Mouse (Mus musculus) cerebellum, adult 9-11 months (tissue): ENCODE results near the gene Mup6.
"Not testable (repeated sequence)": the region's sequence is repeated elsewhere in the genome, so short reads cannot be mapped to it uniquely, and the experiment has no call there.

Source experiments
- DNase-seq: peaks from one replicate; pipeline ENCODE4 v3.0.0; 2022

Mup6 gene

DNA sequence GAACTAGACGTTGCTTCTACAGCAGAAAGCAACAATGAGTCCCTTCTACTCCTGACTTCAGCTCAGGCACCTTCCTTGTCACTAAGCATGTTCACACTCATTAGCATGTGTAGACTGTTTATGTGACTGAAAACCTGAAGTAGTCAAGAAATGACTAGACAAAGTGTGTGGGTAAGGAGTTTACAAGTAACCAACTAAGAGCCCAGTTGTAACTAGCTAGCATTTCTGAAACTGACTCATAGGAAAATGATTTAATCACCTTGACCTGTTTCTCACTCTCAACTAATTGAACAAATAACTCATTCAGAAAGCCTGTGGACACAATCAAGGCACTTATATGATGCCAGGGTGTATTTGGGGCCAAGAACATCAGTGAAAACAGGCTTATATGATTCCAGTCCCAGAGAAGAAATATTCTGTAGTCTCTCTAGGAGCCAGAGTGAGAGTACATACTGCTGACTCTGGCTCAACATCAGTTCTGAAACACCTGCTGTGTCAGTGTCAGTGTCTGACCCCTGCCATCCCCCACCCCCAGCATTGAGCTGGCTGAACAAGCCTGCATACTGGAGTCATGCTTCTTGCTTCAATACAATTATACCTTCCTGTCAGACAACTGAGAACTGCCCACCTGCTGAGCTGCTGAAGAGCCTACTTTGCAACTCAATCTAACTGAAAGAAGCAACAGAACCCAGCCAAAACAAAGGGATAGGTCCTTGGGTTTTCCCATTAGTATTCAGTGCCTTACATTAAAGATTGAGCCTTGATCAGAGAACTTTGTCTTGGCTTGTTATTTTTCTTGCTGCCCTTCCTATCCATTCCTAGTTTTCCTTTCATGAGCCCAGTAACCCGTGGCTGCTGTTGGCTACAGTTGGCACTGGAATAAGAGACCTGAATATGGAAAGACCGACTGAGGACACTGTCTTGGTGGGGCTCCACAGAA lies at the start of gene Mup6:
TSS of gene Mup6 (plus strand) at position 890 of the 940 bp plus-strand sequence.
- no peak for DNase-seq

DNA sequence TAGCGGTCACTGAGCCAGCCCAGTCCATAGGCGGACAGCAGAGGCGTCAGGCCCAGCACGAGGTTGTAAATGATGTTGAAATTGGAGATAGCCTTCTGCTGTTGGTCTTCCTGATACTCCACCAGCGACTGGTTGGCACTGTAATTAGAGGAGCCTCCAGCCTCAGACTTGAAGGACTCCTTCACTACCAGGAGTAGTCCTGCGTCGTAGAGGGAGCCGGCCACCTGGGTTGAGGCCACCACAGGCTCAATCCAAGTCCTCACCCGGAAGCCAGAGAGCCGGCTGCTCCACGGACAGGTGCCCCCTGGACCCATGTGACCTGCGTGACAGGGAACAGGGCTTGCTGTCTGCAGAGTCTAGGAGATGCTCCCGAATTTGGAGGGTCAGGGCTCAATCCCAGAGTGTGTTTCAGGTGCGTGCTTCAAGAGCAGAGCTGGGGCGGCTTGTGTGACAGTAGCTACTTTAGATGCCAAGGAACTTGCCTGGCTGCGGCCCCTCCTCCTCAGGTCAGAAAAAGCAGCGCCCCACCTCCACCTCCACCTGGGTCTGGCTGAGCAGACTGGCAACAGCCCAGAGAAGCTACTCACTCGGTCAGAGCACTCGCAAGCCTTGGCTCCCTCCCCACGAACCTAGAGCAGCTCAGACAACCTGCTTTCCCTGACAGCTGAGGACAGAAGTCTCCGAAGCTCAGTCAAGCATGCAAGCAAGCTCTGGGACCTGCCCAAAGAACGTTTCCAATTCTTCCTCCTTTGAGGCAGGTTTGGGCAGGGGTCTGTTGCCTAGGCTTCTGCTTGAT lies 49.3 kb upstream of the Mup6 start, which contains the start of gene Slc46a2:
TSS of gene Slc46a2 (minus strand) at position 449 of the 796 bp plus-strand sequence.
- DNase-seq, result peak; percentile 50

DNA sequence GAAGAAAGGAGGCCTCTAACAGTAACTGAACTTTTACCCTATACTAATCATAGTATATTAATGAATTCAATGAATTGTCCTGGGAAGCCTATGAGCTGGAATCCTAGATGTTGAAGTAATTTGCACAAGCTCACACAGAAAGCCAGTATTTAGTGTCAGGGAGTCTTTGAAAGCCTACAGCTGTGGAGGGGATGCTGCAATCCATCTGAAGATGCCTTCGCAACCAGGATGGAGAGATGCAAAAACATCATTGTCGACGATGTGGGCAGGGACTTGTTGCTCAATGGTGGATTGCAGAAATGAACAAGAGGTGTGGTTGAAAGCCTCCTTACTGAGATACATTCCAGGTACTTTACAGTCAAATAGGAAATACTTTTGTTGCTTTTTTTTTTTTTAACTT lies 46.1 kb upstream of the Mup6 start:
- no peak for DNase-seq

DNA sequence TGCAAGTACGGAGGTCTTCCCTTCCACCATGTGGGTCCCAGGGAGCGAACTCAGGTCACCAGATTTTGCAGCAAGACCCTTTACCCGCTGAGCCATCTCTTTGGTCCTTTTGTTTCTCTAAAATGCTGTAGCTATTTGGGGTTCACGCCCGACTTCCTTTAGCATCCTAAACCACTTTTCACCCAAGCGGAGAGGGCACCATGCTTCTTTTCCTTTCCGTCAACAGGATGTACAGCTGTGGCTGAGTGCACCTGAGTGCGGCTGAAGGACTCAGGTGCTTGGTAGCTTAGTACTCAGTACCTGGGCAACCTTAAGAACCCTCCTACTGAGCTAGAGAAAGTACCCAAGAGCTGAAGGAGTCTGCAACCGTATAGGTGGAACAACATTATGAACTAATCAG lies 39.0 kb upstream of the Mup6 start:
- DNase-seq, result no peak

DNA sequence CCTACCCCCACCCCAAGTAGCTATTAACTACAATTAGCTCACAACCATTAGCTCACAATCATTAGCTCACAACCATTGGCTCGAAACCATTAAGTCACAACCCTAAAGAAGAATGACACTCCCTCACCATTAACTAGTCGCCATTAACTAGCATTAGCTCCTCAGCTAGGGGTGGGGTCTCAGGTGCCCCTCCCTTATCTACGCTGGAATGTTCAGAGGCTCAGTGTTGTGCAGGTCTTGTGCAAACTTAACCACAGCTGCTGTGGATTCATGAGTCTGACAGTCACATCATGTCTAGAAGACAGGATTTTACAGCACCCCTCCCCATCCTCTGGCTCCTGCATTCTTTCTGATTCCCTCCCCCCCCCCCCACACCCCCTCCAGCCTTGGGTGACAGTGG lies 36.4 kb upstream of the Mup6 start:
- no peak for DNase-seq

DNA sequence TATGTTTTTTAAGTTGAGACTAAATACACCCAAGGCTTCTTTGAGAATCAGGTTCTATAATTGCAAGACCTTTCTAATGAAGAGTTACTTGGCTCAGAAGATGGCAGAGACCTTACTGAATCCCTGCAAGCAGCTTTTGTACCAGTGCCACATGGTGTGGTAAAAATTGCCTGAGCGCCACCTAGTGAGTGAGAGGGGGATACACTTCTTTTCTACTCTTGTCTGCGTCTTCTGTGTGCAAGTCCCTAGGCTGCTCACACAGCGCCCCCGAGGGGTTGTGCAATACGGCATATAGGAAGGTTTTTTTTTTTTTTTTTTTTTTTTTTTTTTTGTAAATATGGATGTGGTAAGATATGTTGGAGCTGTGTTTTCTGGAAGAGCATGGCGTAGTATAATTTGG lies 35.7 kb upstream of the Mup6 start:
- peak; percentile 74 for DNase-seq

DNA sequence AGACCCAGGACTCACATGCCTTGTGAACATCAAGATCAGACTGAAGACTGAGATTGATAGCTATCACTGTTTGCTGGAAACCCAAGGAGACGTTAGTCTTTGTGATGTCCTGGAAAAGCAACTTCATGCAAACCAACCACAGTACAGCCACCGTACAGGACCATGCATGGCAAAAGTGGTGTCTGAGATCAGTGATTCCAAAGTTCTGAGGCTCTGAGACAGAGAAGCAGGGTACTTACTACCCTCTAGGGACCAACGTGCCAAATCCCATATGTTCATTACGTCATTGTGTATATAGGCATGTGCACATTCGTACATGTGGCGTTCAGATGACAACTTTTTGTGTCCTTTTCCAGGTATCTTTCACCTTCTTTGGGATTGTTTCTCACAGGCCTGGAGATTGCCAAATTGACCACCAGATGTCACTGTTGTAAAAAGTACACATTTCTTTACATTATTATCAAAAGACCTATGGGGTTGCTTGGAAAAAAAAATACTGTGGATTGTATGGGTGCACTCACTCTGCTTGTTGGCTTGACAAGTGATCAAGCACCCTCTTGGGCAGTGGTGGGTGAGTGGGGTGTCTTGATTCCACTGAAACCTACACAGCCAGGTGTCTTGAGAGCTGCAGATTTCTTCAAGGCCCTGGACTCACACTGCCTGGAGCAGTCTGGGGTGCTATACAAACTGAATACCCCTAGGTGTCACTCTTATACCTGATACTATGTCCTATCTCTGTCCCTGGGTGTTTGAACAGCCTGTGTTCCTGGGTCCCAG lies 31.4 kb upstream of the Mup6 start:
- DNase-seq, result peak; percentile 32

DNA sequence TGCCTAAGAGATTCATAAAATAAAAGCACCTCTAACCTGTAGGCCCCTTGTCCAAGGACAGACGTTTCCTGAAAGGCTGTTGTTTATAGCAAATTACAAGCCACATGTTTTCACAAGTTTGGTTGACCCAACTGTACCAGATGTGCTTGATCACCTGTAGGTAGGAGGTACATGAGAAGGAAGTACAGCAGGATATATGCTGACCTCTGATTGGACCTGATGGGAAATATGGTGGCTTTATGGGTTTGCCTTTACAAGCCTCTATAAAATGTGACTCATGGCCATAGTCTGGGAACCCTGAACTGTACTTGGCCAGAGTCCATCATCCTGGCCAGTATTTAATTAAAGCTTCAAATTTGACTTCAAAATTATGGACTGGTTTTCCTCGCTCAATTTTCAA lies 26.6 kb upstream of the Mup6 start:
- no peak for DNase-seq

DNA sequence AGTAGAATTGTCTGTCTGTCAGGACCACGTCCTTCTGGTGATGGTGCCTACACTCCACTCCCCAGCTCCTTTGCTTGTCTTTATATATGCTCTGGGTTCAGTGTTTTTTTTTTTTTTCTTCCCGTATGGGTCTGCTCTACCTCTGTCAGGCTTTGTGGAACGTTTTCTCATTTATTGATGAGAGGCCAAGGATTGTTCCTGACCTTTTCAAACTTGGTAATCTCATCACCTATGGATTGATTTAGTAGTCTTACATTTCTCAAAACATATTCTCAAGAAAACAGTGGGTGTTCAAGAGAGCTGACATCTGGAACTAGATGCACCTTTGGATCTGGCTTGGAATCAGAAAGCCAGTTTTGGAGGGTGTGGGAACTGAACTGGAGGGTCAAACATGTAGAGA lies 3.5 kb upstream of the Mup6 start, which contains the start of gene Mup4:
TSS of gene Mup4 (minus strand) at position 101 of the 400 bp plus-strand sequence.
- DNase-seq, result no peak

DNA sequence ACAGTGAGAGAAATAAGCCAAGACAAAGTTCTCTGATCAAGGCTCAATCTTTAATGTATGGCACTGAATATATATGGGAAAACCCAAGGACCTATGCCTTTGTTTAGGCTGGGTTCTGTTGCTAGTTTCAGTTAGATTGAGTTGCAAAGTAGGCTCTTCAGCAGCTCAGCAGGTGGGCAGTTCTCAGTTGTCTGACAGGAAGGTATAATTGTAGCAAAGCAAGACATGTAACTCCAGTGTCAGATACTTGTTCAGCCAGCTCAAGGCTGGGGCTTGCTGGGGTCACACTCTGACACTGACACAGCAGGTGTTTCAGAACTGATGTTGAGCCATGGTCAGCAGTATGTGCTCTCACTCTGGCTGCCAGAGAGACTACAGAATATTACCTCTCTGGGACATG lies 33.8 kb downstream of the Mup6 start:
- not testable (repeated sequence) for DNase-seq

DNA sequence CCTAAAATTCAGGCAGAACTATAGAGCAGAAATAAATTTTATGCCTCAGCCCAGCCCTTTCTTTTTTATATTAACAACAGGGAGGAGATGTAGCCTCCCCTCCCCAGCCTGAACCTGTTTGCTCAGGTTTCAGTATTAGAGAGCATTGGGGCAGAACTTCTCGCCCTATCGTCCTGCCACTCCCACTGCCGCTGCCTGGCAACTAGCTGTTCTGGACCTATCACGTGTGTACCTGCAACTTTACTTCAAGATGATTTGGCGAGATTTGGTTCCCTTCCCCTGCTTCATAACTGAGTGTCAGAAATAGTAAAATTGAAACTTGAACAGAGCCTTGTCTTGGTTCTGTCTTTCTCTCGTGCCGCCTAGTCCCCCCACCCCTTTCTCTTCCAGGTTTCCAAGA lies 56.0 kb downstream of the Mup6 start:
- not testable (repeated sequence) for DNase-seq

DNA sequence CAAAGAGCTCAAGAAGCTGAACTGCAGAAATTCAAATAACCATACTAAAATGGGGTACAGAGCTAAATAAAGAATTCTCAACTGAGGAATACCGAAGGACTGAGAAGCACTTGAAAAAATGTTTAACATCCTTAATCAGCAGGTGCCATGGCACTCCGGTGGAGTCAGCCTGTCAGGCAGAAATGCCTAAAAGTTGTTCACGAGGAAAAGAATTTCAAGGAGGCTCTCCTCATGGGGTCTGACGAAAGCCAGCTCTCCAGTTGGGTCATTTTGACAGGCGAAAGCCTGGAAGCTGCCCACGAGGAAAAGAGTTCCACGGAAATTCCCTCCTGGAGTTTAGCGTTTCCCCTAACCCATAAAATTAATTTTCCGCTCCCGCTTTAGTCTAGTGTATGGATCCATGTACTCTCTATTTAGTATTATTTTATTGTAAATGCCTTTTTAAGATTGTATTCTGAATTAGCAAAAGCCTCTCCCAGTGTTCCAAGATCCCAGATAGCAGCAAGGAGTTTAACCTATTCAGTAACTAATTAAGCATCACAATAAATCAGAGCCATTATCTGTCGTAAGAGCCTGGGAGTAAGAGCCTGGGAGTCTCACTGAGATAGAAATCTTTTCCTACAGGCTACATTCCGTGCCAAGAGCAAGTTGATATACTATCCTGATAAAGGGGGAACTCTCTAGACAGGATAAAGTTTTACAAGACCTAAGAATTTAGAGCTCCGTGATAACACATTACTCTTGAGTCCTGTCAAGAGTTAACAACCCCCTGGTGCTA lies 65.4 kb downstream of the Mup6 start:
- DNase-seq, result not testable (repeated sequence)
